Mouse (Mus musculus) heart, embryonic 14.5 days (tissue): ENCODE measurements around the gene Hoxb8. TPM values are rescaled to one million over a fixed set of nuclear protein-coding genes. Genes with fewer than 3 reads are reported as not detected.

ENCODE experiments used
- ATAC-seq: fragments of 200-750 bp; cut with Nextera tagmentation; 2 replicates; pipeline ENCODE4 v1.8.0; 2017; ENCODE audit warnings: low read depth, moderate TSS enrichment; ENCODE audit not compliant: insufficient number of reproducible peaks, insufficient read depth, low FRiP score
- H3K27ac ChIP-seq, 2 experiments: fragments of 200-500 bp in 1 of 2; fragments of 300-500 bp in 1 of 2; sonication (generic) in 1 of 2; replicated peaks in 1 of 2; 2 replicates each; pipeline ENCODE4 v1.5.1; 2012 to 2014; ENCODE audit warnings: low read depth in 2 of 2, low read length in 2 of 2, control low read depth in 1 of 2, mild to moderate bottlenecking in 1 of 2, mixed read lengths in 1 of 2; ENCODE audit not compliant: control insufficient read depth in 1 of 2, insufficient read depth in 1 of 2
- H3K27me3 ChIP-seq: fragments of 300-500 bp; sonication (generic); 2 replicates; pipeline ENCODE4 v1.6.1; 2014; ENCODE audit warnings: mild to moderate bottlenecking, low read length, control low read depth; ENCODE audit not compliant: control insufficient read depth, insufficient read depth
- H3K36me3 ChIP-seq: fragments of 300-500 bp; sonication (generic); 2 replicates; pipeline ENCODE4 v1.6.1; 2014; ENCODE audit warnings: mild to moderate bottlenecking, control low read depth, low read length, mixed read lengths; ENCODE audit not compliant: control insufficient read depth, insufficient read depth
- H3K4me1 ChIP-seq, 2 experiments: fragments of 200-500 bp in 1 of 2; fragments of 300-500 bp in 1 of 2; sonication (generic) in 1 of 2; 2 replicates each; pipeline ENCODE4 v1.6.1; 2012 to 2014; ENCODE audit warnings: low read length in 2 of 2, control low read depth in 1 of 2, mixed read lengths in 1 of 2; ENCODE audit not compliant: control insufficient read depth in 2 of 2, insufficient read depth in 2 of 2
- H3K4me2 ChIP-seq: fragments of 300-500 bp; sonication (generic); 2 replicates; pipeline ENCODE4 v1.6.1; 2014; ENCODE audit warnings: mild to moderate bottlenecking, low read length
- H3K4me3 ChIP-seq, 2 experiments: fragments of 200-500 bp in 1 of 2; fragments of 300-500 bp in 1 of 2; sonication (generic) in 1 of 2; 2 replicates each; pipeline ENCODE4 v1.5.1; 2012 to 2014; ENCODE audit warnings: low read length in 2 of 2, mild to moderate bottlenecking in 2 of 2, control low read depth in 1 of 2, low read depth in 1 of 2, moderate library complexity in 1 of 2; ENCODE audit not compliant: control insufficient read depth in 1 of 2, insufficient read depth in 1 of 2
- H3K9ac ChIP-seq: fragments of 300-500 bp; sonication (generic); 2 replicates; pipeline ENCODE4 v1.6.1; 2014; ENCODE audit warnings: mild to moderate bottlenecking, low read length
- H3K9me3 ChIP-seq: fragments of 300-500 bp; sonication (generic); 2 replicates; pipeline ENCODE4 v1.6.1; 2016; ENCODE audit warnings: low read length, control low read depth; ENCODE audit not compliant: control insufficient read depth
- WGBS: fragments of 180-500 bp; shearing (Covaris S2); extraction: QIAGEN DNeasy Blood & Tissue Kit; methylation state at CpG from one replicate; pipeline ENCODE4 v1.1.7; 2014; 5-methylcytosine and 5-hydroxymethylcytosine counted together
- polyA plus RNA-seq: library from polyadenylated mRNA; unstranded; fragments of >200 nt; fragmentation: Nextera tagmentation; extraction: Ambion mirVana; gene quantifications from 2 replicates; pipeline ENCODE4 v1.2.1, GENCODE M21; 2014

The Hoxb8 gene
- polyA plus RNA-seq, 1 experiment from 2014 or later = not detected

- H3K4me1 ChIP-seq = 0 out of 4 replicates have a peak, but pooled peaks cover 2 to 7% of the 10 kb centered on the region in 2 experiments
- peaks cover 98% of the 10 kb centered on the region for H3K27me3 ChIP-seq
- H3K36me3 ChIP-seq = no peaks in the 10 kb centered on the region
- peak overlapping the region; percentile 55 for H3K4me2 ChIP-seq
- ATAC-seq = peak; percentile 41; the same call in 1 of the 2 replicates
- H3K9ac ChIP-seq = peak overlapping the region; percentile 66; the same call in 1 of the 2 replicates
- H3K9me3 ChIP-seq = no peaks in the 10 kb centered on the region
- peak overlapping the region in 1 of 2 experiments; percentile 57; a peak in 2 of 4 replicates for H3K27ac ChIP-seq
- H3K4me3 ChIP-seq = peak overlapping the region; percentile 39
- WGBS = under 1% methylated on average over 41 of the region's 45 CpGs
Observed at GRCm38 (mm10) chr11:96318368-96319070, 36.8 kb downstream of the Hoxb8 start.

- WGBS = under 1% methylated on average over 32 of the region's 34 CpGs
- Histone ChIP-seq H3K27ac (peak overlapping the region in 1 of 2 experiments; percentile 57; a peak in 2 of 4 replicates), H3K4me1 (0 out of 4 replicates have a peak, but pooled peaks cover 2 to 7% of the 10 kb centered on the region in 2 experiments), H3K4me3 (peak overlapping the region; percentile 38 to 39), H3K27me3 (peaks cover 98% of the 10 kb centered on the region), H3K9ac (peak overlapping the region; percentile 66; the same call in 1 of the 2 replicates), H3K36me3 (no peaks in the 10 kb centered on the region), H3K9me3 (no peaks in the 10 kb centered on the region), H3K4me2 (peak overlapping the region; percentile 55)
- no peak; the same call in 1 of the 2 replicates for ATAC-seq
Observed at GRCm38 (mm10) chr11:96319071-96319902, 37.6 kb downstream of the Hoxb8 start.

GRCm38 (mm10) chr11:96319910-96320309, 38.2 kb downstream of the Hoxb8 start:
- no peak for ATAC-seq
- H3K4me1 ChIP-seq = 0 out of 4 replicates have a peak, but pooled peaks cover 2 to 7% of the 10 kb centered on the region in 2 experiments
- H3K4me3 ChIP-seq = peak overlapping the region; percentile 38 to 39
- peak overlapping the region; percentile 9; the same call in 1 of the 2 replicates for H3K9ac ChIP-seq
- peak overlapping the region in 1 of 2 experiments; percentile 0; a peak in 1 of 4 replicates for H3K27ac ChIP-seq
- under 1% methylated on average over 29 of the region's 29 CpGs for WGBS
- peak overlapping the region; percentile 55 for H3K4me2 ChIP-seq
- H3K9me3 ChIP-seq = no peaks in the 10 kb centered on the region
- no peaks in the 10 kb centered on the region for H3K36me3 ChIP-seq
- H3K27me3 ChIP-seq = peaks cover 98% of the 10 kb centered on the region

GRCm38 (mm10) chr11:96320688-96321087, 39.0 kb downstream of the Hoxb8 start:
- ATAC-seq = no peak
- Histone ChIP-seq H3K36me3 (no peaks in the 10 kb centered on the region), H3K27me3 (peaks cover 98% of the 10 kb centered on the region), H3K9me3 (no peaks in the 10 kb centered on the region), H3K27ac (no peak overlapping the region), H3K4me1 (0 out of 4 replicates have a peak, but pooled peaks cover 2 to 7% of the 10 kb centered on the region in 2 experiments), H3K9ac (no peak overlapping the region), H3K4me3 (no peak overlapping the region), H3K4me2 (peak overlapping the region; percentile 55; the same call in 1 of the 2 replicates)
- 12% methylated on average over 17 of the region's 17 CpGs for WGBS

- no peak overlapping the region for H3K27ac ChIP-seq
- no peak for ATAC-seq
- H3K36me3 ChIP-seq = no peaks in the 10 kb centered on the region
- WGBS = 40% methylated on average over 5 of the region's 5 CpGs
- no peak overlapping the region for H3K9ac ChIP-seq
- no peaks in the 10 kb centered on the region for H3K9me3 ChIP-seq
- no peak overlapping the region for H3K4me2 ChIP-seq
- H3K4me1 ChIP-seq = 0 out of 4 replicates have a peak, but pooled peaks cover 2 to 7% of the 10 kb centered on the region in 2 experiments
- H3K4me3 ChIP-seq = no peak overlapping the region
- H3K27me3 ChIP-seq = peaks cover 98% of the 10 kb centered on the region
Observed at GRCm38 (mm10) chr11:96321846-96322245, 40.1 kb downstream of the Hoxb8 start.

- no peak overlapping the region for H3K4me3 ChIP-seq
- ATAC-seq = no peak
- H3K4me2 ChIP-seq = no peak overlapping the region
- H3K27me3 ChIP-seq = peaks cover 99% of the 10 kb centered on the region
- H3K9ac ChIP-seq = no peak overlapping the region
- WGBS = 24% methylated on average over 6 of the region's 6 CpGs
- H3K27ac ChIP-seq = no peak overlapping the region
- no peaks in the 10 kb centered on the region for H3K9me3 ChIP-seq
- H3K36me3 ChIP-seq = no peaks in the 10 kb centered on the region
- 0 out of 4 replicates have a peak, but pooled peaks cover 2 to 7% of the 10 kb centered on the region in 2 experiments for H3K4me1 ChIP-seq
Observed at GRCm38 (mm10) chr11:96322738-96323137, 41.0 kb downstream of the Hoxb8 start.

- Histone ChIP-seq H3K27me3 (peaks cover 99% of the 10 kb centered on the region), H3K36me3 (no peaks in the 10 kb centered on the region), H3K4me2 (no peak within 1 kb of the TSS), H3K4me1 (0 out of 4 replicates have a peak, but pooled peaks cover 2 to 7% of the 10 kb centered on the region in 2 experiments), H3K9me3 (no peaks in the 10 kb centered on the region), H3K27ac (no peak within 1 kb of the TSS), H3K9ac (no peak within 1 kb of the TSS), H3K4me3 (no peak within 1 kb of the TSS)
- WGBS = 21% methylated on average over 10 of the region's 10 CpGs
- no peak for ATAC-seq
Observed at GRCm38 (mm10) chr11:96323154-96323553, 41.4 kb downstream of the Hoxb8 start, which contains the start of gene Hoxb3. Gene Hoxb3, plus strand, starts transcription at chr11:96323326.
